Mouse (Mus musculus) embryonic fibroblast, embryonic 13.5 days (primary cell): ENCODE data around the gene Zbtb4.

ENCODE experiments used
- CTCF ChIP-seq: IDR thresholded peaks from 2 replicates; pipeline ENCODE4 v1.5.1; 2011; ENCODE audit warnings: mild to moderate bottlenecking, control low read depth, low read length, moderate library complexity, borderline replicate concordance; ENCODE audit not compliant: insufficient read depth
- POLR2A ChIP-seq: IDR thresholded peaks from 2 replicates; pipeline ENCODE4 v1.6.1; 2011; ENCODE audit warnings: low read depth, mild to moderate bottlenecking, control low read depth, low read length, moderate library complexity

DNA sequence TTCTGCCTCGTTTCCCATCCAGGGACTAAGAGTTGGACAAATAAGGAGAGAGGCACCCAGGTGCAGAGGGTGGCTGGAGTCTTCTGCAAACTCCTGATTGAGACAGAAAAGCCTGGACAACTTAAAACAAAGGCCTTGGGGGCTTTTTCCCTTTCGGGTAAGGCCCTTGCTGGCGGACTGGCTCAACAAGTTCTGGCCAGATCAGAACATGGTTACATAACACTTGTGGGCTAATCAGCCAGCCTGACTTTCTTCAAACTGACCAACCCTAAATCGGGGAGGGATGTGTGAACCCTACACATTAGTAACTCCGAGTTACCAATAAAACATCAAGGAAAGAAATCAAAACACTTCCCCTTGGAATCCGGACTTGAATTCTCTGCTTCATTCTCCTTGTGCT lies 44.9 kb upstream of the Zbtb4 start:
- TF ChIP-seq POLR2A (no peak), CTCF (no peak)
